Mouse (Mus musculus) forebrain, embryonic 14.5 days (tissue): ENCODE measurements around the gene Lfng. TPM values are rescaled to one million over a fixed set of nuclear protein-coding genes. Genes with fewer than 3 reads are reported as not detected.

Experiments used
- ATAC-seq: fragments of 200-750 bp; cut with Nextera tagmentation; 2 replicates; pipeline ENCODE4 v1.8.0; 2017; ENCODE audit warnings: mild to moderate bottlenecking, moderate library complexity
- DNase-seq: peaks from one replicate; pipeline ENCODE4 v3.0.0-alpha.2; 2015; ENCODE audit warnings: low spot score
- H3K27ac ChIP-seq: fragments of 300-500 bp; sonication (generic); 2 replicates; pipeline ENCODE4 v1.5.1; 2014; ENCODE audit warnings: low read depth, mild to moderate bottlenecking, control low read depth, low read length, moderate library complexity
- H3K27me3 ChIP-seq: fragments of 300-500 bp; sonication (generic); replicated peaks from 2 replicates; pipeline ENCODE4 v1.6.1; 2014; ENCODE audit warnings: low read length, control low read depth, mixed read lengths; ENCODE audit not compliant: control insufficient read depth, insufficient read depth
- H3K36me3 ChIP-seq: fragments of 300-500 bp; sonication (generic); 2 replicates; pipeline ENCODE4 v1.6.1; 2014; ENCODE audit warnings: low read length, control low read depth; ENCODE audit not compliant: control insufficient read depth, insufficient read depth
- H3K4me1 ChIP-seq: fragments of 300-500 bp; sonication (generic); 2 replicates; pipeline ENCODE4 v1.6.1; 2014; ENCODE audit warnings: antibody characterized with exemption, low read length, control low read depth; ENCODE audit not compliant: control insufficient read depth, insufficient read depth
- H3K4me2 ChIP-seq: fragments of 300-500 bp; sonication (generic); 2 replicates; pipeline ENCODE4 v1.6.1; 2014; ENCODE audit warnings: mild to moderate bottlenecking, control low read depth, low read length
- H3K4me3 ChIP-seq: fragments of 300-500 bp; sonication (generic); 2 replicates; pipeline ENCODE4 v1.5.1; 2014; ENCODE audit warnings: low read depth, low read length, control low read depth
- H3K9ac ChIP-seq: fragments of 300-500 bp; sonication (generic); 2 replicates; pipeline ENCODE4 v1.6.1; 2014; ENCODE audit warnings: mild to moderate bottlenecking, low read length, control low read depth, moderate library complexity
- H3K9me3 ChIP-seq: fragments of 300-500 bp; sonication (generic); replicated peaks from 2 replicates; pipeline ENCODE4 v1.6.1; 2016; ENCODE audit warnings: low read length, control low read depth, mixed read lengths; ENCODE audit not compliant: control insufficient read depth
- WGBS: fragments of 180-500 bp; shearing (Covaris S2); extraction: QIAGEN DNeasy Blood & Tissue Kit; methylation state at CpG from one replicate; pipeline ENCODE4 v1.1.7; 2014; 5-methylcytosine and 5-hydroxymethylcytosine counted together
- polyA plus RNA-seq: library from polyadenylated mRNA; unstranded; fragments of >200 nt; fragmentation: Nextera tagmentation; extraction: Ambion mirVana; gene quantifications from 2 replicates; pipeline ENCODE4 v1.2.1, GENCODE M21; 2014

Lfng gene
- polyA plus RNA-seq = 30.9 TPM in 2 replicates

GRCm38 (mm10) chr5:140607001-140607835 is at the start of gene Lfng:
TSS of gene Lfng (plus strand) at chr5:140607320.
- peak within 1 kb of the TSS; percentile 87 for H3K4me2 ChIP-seq
- H3K27ac ChIP-seq = peak within 1 kb of the TSS; percentile 97
- peak within 1 kb of the TSS; percentile 84 for H3K9ac ChIP-seq
- H3K36me3 ChIP-seq = no peaks in the 10 kb centered on the region
- ATAC-seq (peak; percentile 57), DNase-seq (peak; percentile 96)
- H3K4me1 ChIP-seq = peaks cover 39% of the 10 kb centered on the region
- no peaks in the 10 kb centered on the region for H3K9me3 ChIP-seq
- peaks cover 3% of the 10 kb centered on the region; the same call in 1 of the 2 replicates for H3K27me3 ChIP-seq
- under 1% methylated on average over 84 of the region's 91 CpGs for WGBS
- peak within 1 kb of the TSS; percentile 64 for H3K4me3 ChIP-seq

GRCm38 (mm10) chr5:140562601-140563000 is 44.5 kb upstream of the Lfng start:
- no peaks in the 10 kb centered on the region for H3K27me3 ChIP-seq
- 83% methylated on average over 9 of the region's 9 CpGs for WGBS
- no peak for ATAC-seq

DNA sequence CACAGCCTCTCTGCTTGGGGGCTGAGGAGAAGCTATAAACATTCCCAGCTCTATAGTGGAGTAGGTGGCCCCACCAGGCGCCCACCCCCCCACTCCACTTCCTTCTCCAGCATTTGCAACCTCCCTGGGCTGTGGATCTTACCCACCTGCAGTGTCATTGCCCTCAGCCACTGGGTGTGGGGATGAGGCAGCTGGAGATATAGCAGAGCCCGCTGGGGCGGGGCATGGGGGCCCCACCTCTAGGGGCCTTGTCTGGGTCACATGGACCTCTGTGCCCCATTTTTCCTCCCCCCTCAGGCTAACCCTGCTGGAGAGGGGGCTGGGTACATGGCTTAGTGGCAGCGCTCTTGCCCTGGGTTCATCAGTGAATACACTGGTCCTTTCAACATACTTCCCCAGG is 42.2 kb upstream of the Lfng start, which contains the start of gene Grifin:
TSS of gene Grifin (minus strand) at position 176 of the 400 bp plus-strand sequence.
- no peak within 1 kb of the TSS for H3K27ac ChIP-seq
- H3K9ac ChIP-seq = no peak within 1 kb of the TSS
- ATAC-seq (no peak), DNase-seq (no peak)
- no peak within 1 kb of the TSS for H3K4me2 ChIP-seq
- no peaks in the 10 kb centered on the region for H3K36me3 ChIP-seq
- 82% methylated on average over 4 of the region's 4 CpGs for WGBS
- H3K4me3 ChIP-seq = no peak within 1 kb of the TSS
- no peaks in the 10 kb centered on the region for H3K9me3 ChIP-seq
- peaks cover 2% of the 10 kb centered on the region; the same call in 1 of the 2 replicates for H3K4me1 ChIP-seq
- no peaks in the 10 kb centered on the region for H3K27me3 ChIP-seq

More at GRCm38 (mm10) chr5:140562601-140563000, 44.5 kb upstream of the Lfng start:
- H3K36me3 ChIP-seq = no peaks in the 10 kb centered on the region
- H3K9ac ChIP-seq = no peak overlapping the region
- no peak for DNase-seq
- no peak overlapping the region for H3K4me3 ChIP-seq
- no peaks in the 10 kb centered on the region for H3K9me3 ChIP-seq
- H3K4me2 ChIP-seq = no peak overlapping the region
- no peaks in the 10 kb centered on the region for H3K4me1 ChIP-seq
- no peak overlapping the region for H3K27ac ChIP-seq

DNA sequence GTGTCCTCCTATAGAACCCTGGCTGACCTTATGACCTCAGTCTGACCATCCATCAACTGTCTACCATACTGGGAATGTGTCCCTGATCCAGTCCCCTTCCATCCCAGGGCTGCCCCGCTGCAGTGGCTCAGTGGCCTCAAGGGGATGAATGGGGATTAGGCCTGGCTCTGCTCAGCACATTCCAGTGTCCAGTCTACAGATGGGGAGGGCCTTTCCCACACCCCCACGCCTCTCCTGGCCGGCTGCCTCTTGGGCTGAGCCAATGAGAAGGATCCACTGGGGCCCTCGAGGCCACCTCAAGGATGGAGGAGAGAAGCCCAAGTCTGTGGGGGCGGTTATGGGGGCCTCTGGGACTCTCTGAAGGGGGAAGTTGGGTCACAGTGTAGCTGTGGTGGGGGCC is 41.7 kb upstream of the Lfng start:
- Histone ChIP-seq H3K27ac (no peak overlapping the region), H3K27me3 (no peaks in the 10 kb centered on the region), H3K4me3 (no peak overlapping the region), H3K36me3 (no peaks in the 10 kb centered on the region), H3K9me3 (no peaks in the 10 kb centered on the region), H3K4me2 (no peak overlapping the region), H3K4me1 (peaks cover 2% of the 10 kb centered on the region; the same call in 1 of the 2 replicates), H3K9ac (no peak overlapping the region)
- DNase-seq (no peak), ATAC-seq (no peak)
- 16% methylated on average over 4 of the region's 5 CpGs for WGBS

DNA sequence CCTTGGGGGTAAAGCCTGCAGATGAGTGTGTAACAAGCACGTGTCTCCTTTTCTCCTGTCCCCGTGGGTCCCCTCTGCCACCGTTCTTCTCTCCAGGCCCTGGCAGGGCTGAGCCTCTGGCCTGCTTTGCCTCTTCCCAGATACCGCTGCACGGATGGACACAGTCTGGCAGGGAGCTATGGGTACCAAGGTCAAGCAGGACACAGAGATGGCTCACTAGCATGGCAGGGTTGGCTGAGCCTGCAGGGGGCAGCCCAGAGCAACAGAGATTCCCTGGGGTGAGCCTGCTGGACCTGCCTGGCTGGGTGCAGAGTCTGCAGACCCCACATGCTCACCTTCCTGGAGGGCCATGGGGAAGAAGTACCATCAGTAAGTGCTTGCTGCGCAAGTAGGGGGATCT is 41.3 kb upstream of the Lfng start:
- H3K27me3 ChIP-seq = no peaks in the 10 kb centered on the region
- no peak overlapping the region for H3K4me3 ChIP-seq
- H3K36me3 ChIP-seq = no peaks in the 10 kb centered on the region
- WGBS = 61% methylated on average over 6 of the region's 6 CpGs
- no peak for DNase-seq
- ATAC-seq = peak; percentile 16; the same call in 1 of the 2 replicates
- H3K9me3 ChIP-seq = no peaks in the 10 kb centered on the region
- no peak overlapping the region for H3K27ac ChIP-seq
- H3K4me1 ChIP-seq = peaks cover 2% of the 10 kb centered on the region; the same call in 1 of the 2 replicates
- H3K4me2 ChIP-seq = no peak overlapping the region
- no peak overlapping the region for H3K9ac ChIP-seq

- whole genome bisulfite sequencing = 77% methylated on average over 4 of the region's 4 CpGs
- Histone ChIP-seq H3K4me2 (no peak overlapping the region), H3K36me3 (no peaks in the 10 kb centered on the region), H3K4me3 (no peak overlapping the region), H3K9me3 (no peaks in the 10 kb centered on the region), H3K4me1 (peaks cover 2% of the 10 kb centered on the region; the same call in 1 of the 2 replicates), H3K9ac (no peak overlapping the region), H3K27ac (no peak overlapping the region), H3K27me3 (no peaks in the 10 kb centered on the region)
- no peak for DNase-seq
- ATAC-seq = no peak
Measured at GRCm38 (mm10) chr5:140566271-140566670, 40.8 kb upstream of the Lfng start.

DNA sequence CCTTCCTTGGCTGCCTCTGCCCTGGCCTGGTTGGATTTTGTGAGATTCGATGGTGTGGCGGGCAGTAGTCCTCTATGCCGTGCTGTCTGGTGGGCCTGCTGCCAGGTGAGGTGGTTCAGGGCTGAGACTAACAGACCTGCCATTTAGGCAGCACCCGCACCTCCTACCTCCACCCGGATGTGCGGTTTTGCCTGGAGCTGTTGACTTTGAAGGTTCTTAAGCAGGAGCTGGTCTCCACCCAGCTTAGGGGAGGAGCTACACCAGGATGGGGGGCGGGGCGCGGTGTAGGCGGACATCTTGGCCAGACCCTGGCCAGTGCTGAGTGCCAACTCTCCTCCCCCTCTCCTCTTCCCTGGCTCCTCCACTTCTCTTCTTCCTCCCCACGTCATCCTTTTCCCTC is 39.8 kb upstream of the Lfng start:
- Histone ChIP-seq H3K4me1 (peaks cover 2% of the 10 kb centered on the region; the same call in 1 of the 2 replicates), H3K4me3 (no peak overlapping the region), H3K36me3 (no peaks in the 10 kb centered on the region), H3K27ac (no peak overlapping the region), H3K9me3 (no peaks in the 10 kb centered on the region), H3K4me2 (no peak overlapping the region), H3K9ac (no peak overlapping the region), H3K27me3 (no peaks in the 10 kb centered on the region)
- DNase-seq = peak; percentile 46
- WGBS = 53% methylated on average over 11 of the region's 11 CpGs
- peak; percentile 22; the same call in 1 of the 2 replicates for ATAC-seq

- Histone ChIP-seq H3K27me3 (no peaks in the 10 kb centered on the region), H3K27ac (no peak overlapping the region), H3K4me2 (no peak overlapping the region), H3K4me3 (no peak overlapping the region), H3K4me1 (peaks cover 2% of the 10 kb centered on the region; the same call in 1 of the 2 replicates), H3K9ac (no peak overlapping the region), H3K9me3 (no peaks in the 10 kb centered on the region), H3K36me3 (no peaks in the 10 kb centered on the region)
- DNase-seq (no peak), ATAC-seq (no peak)
- WGBS = 88% methylated on average over 5 of the region's 5 CpGs
Measured at GRCm38 (mm10) chr5:140567751-140568150, 39.4 kb upstream of the Lfng start.
